Mouse (Mus musculus): Measurements from ENCODE around the gene Fam43a.

Gene Fam43a

GRCm38 (mm10) chr16:30633906-30634746, 34.6 kb downstream of the Fam43a start:
- DNase-seq, result no peak

- peak; percentile 57 to 76 for DNase-seq
Observed at GRCm38 (mm10) chr16:30638586-30638985, 39.1 kb downstream of the Fam43a start.

- DNase-seq, result no peak
Observed at GRCm38 (mm10) chr16:30640591-30640990, 41.1 kb downstream of the Fam43a start.

DNA sequence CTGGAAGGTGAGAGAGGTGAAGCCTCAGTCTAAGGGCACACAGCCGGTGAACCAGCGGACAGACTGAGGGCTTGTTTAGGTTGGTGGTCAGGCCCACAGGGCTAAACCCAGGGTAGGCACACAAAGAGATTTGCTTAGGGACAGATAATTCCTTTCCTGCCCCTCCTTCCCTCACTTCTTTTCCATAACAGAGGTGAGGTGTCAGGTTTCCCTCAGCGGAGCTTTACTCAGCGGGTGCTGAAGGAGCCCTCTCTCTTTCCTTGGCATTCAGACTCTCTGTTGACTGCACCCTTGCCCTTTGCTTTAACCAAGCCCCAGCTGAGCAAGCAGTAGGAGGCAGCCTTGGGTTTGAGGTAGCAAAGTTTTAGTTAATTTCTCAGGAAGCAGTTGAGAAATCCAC, 41.9 kb downstream of the Fam43a start:
- no peak for DNase-seq

GRCm38 (mm10) chr16:30642229-30642628, 42.7 kb downstream of the Fam43a start:
- DNase-seq, result no peak

DNA sequence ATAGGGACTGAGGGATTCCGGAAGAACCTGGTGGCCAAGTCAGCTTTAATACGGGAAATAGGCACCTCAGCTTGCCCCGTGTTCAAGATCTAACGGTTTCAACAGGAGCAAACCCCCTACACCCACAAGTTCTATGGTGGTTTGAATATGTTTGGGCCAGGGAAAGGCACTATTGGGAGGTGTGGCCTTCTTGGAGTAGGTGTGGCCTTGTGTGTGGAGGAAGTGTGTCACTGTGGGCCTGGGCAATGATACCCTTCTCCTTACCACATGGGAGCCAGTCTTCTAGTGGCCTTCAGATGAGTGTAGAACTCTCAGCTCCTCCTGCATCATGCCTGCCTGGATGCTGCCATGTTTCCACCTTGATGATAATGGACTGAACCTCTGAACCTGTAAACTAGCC, 45.5 kb downstream of the Fam43a start:
- no peak for DNase-seq

- peak; percentile 42 to 68 for DNase-seq
Observed at GRCm38 (mm10) chr16:30645841-30646558, 46.5 kb downstream of the Fam43a start.

DNA sequence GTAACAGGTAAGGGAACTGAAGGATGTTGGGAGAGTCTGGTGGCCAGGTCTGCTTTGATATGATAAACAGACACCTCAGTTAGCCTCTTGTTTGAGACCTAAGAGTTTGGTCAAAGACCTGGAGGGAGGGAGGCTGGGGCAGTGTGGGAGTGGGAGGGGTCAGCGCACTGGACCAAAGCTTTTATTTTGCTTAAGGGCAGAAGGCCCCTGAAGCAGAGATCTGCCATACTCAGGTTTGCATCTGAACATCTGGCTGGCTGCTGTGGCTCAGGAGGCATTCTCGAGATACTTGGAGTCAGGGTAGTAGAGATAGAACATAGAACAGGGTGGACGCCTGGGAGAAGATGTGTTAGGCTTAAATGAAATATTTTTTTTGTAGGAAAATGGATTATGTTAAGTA, 47.3 kb downstream of the Fam43a start:
- no peak for DNase-seq

DNA sequence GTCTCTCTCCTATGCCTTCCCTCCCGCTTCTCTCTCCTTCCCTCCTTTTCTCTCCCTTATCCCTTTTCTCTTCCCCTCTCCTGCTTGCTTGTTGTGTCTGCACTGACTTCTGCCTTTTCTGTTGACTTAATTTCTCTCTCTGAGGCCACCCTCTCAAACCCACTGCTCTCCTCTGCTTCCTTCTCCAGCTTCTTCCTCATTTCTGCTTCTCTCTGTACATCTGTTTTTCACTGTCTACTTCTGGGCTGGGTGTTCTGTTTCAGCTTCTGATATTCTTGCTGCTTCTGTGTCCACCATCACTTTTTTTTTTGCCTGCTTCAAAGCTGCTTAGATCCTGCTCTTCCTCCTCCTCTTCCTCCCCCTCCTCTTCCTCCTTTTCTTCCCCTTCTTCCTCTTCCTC, 51.8 kb downstream of the Fam43a start:
- DNase-seq, result no peak
